Mouse (Mus musculus): ENCODE measurements around the gene Nupl2.

- TF ChIP-seq CTCF (IDR thresholded peaks at IDR 0.05; ENCODE audit: control insufficient read depth, insufficient read depth, insufficient read length), result no peak
- no peak for TF ChIP-seq CEBPB (IDR thresholded peaks at IDR 0.05; ENCODE audit: low read depth)
These were observed 12.6 kb upstream of the Nupl2 start for GRCm38 (mm10) chr5:24152199-24152598.
